Mouse (Mus musculus): ENCODE measurements at regions not wholly inside any gene's neighbourhood (a gene's known extent, or its start where the extent isn't known, plus 50 kb on each side); places are given as distances from the start of the nearest gene placed in this dataset.
"Not testable (repeated sequence)": the region's sequence is repeated elsewhere in the genome, so short reads cannot be mapped to it uniquely, and the experiment has no call there.

DNA sequence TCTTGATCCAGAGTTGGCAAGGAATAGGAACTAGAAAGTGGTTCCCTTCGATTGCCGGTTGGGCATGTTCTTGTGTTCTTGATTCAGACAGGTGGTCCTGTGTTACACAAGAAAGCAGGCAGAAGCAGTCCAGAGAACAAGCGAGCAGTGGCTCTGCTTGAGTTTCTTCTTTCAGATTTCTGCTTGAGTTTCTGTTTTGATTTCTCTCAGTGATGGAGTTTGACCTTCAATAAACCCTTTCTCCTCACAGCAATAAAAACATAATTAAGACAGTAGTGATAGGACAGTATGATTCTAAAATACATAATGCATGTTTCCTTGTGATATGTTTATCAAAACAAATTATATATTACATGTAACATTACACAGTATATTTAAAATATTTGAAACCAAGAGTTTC, 59.1 kb downstream of the Klf6 start:
- ChIA-PET POLR2A (no interaction called here), CTCF (no interaction called here)

DNA sequence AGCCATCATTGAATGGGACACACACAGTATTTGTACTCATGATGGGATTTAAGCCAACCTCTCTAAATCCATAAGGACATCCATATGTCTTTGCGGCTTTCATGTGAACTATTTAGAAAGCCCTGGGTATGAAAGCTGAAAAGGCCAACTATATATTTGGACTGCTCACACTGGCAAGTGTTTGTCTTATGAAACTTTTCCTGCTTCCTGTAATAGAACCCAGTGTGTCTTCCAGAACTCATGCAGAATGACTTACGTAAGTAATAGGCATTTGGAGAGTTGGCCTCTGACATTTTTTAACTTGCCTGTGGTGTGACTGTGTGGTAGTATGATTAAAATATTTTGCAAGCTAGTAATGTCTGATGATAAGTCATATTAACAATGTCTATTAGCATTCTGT, 70.2 kb downstream of the Klf6 start:
- ChIA-PET POLR2A (no interaction called here), CTCF (no interaction called here)

DNA sequence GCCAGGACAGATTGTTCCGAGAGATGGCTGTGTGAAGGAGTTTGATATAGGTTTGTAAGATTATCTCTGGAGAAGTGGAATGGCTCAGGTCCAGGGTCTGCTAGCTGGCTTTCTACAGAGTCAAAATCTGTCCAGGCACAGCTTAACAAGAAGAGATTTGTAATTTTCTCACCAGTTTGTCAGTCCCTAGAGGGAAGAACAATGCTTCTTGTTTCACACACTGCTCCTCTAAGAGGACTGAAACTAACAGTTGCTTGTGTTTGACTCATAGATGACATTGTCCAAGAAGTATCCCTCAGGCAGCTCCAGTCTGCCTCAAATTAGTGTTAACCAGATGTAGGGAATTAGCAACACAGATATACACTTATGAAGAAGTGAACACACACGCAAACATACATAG, 76.2 kb downstream of the Klf6 start:
- CTCF ChIA-PET = no interaction called here
- POLR2A ChIA-PET = interaction anchor here in 1 of 4 experiments (0.6 kb wide), 1 partner anchor 40 kb away, joined by 3 read pairs; no protein-coding TSS in a partner anchor

DNA sequence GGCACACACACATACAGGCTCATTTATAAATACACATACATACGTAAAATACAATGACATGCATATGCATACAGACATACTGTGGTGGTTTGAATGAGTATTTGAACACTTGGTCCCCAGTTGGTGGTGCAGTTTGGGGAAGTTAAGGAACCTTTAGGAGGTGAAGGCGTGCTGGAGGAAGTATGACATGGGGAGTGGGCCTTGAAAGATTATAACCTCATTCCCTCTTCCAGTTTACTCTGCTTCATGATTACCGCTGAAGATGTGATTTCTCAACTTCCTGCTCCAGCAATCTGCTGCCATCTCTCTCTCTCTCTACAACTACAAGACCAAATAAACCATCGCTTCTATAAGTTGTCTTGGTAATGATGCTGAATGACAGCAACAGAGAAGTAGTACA, 76.7 kb downstream of the Klf6 start:
- ChIA-PET CTCF (no interaction called here), POLR2A (no interaction called here)

DNA sequence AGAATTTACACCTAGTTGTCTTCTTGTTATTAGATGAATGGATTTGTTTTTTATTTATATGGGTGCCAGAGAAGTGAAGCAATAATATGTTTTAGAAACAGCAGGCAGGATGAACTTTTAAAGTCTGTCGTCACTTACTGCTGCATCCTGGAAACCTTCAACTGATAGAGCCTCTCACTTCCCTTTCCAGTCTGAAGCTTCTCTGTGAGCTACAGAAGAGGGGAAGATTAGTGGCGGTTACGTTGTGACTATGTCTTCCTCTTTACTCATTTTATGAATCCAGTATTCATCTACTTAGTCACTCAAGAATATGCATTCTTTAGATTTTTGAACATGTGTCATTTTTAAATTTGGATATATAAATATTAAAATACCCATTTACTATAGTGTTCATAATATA, 78.1 kb downstream of the Klf6 start:
- CTCF ChIA-PET = no interaction called here
- POLR2A ChIA-PET = no interaction called here

DNA sequence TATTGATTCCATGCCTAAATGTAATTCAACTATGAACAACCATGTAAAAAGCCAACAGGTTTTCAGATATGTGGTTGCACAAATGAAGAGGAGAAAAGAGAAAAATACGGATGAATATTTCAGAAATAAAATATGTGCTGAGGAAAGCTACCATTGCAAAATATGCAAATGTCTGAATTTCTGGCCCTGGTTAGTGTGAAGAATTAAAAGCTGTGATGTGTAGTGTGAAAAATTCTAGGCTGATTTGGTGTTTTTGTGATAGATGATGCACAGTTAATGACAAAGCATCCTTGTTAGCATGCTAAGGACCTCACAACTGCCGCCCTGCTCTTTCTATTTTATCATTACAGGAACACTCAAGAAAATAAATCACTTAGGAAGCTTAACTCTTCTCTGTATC, 91.6 kb downstream of the Klf6 start:
- POLR2A ChIA-PET = no interaction called here
- CTCF ChIA-PET = no interaction called here

DNA sequence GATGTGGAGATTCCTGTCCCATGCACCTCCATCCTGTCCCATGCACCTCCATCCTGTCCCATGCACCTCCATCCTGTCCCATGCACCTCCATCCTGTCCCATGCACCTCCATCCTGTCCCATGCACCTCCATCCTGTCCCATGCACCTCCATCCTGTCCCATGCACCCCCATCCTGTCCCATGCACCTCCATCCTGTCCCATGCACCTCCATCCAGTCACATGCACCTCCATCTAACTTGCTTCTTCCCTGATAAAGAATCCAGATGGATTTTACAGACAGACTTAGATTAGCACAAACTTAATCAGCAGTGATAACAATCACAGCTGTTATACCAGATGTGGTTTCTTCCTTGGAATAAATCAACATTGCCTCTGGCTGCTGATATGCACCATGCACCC, 93.8 kb downstream of the Klf6 start:
- POLR2A ChIA-PET, CTCF ChIA-PET: not testable (repeated sequence)

DNA sequence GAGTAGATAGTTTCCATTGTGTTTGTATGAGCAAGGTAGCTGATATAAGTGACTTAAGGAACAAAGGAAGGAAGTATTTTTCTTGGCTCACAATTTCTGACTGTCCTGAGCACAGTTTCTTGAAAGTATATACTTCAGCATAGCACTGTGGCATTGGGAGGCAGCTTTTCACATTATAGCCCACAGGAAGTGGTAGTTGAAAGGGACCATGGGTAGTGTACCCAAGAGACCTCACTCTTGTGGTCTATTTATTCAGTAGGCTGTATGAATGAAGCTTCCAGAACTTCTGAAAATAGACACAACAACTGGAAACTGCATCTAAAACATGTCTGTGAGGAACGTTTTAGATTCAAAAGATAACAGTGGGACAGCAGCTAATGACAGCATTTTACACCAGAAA, 94.9 kb downstream of the Klf6 start:
- POLR2A ChIA-PET = no interaction called here
- CTCF ChIA-PET = no interaction called here

DNA sequence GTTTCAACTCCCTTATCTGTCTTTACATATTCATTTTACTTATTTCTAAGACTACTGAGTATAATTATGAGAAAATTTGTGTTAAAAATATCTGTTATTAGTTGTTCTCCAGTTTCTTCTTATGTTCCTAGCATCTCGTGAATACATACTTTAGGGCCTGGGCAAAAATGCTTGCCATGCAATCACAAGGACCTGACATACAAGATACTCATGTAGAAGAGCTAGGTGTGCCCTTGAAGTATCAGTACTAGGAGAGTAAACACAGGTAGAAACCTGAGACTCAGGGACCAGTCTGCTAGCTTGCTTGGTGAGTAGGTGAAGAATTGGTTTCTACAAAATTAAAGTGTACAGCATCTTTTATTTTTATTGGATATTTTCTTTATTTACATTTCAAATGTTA, 101.7 kb downstream of the Klf6 start:
- POLR2A ChIA-PET = no interaction called here
- CTCF ChIA-PET = no interaction called here

DNA sequence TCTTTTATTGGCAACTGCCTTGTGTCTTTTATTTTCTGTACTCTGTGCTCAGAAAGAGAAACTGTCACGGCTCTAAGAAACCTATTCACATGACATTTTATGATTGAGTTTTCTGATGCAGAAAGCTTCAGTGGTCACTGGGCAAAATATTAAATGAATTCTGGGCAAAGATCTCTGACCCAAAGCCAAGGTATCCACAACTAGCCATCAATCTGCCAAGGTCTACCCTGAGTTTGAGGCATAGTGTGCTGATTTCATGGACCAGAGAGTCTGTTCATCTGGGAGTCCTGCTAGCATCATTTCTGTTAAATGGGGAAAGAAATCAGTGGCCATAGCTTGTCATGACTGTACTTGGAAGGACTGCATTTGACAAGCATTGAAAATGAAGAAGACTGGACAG, 103.3 kb downstream of the Klf6 start:
- CTCF ChIA-PET = no interaction called here

DNA sequence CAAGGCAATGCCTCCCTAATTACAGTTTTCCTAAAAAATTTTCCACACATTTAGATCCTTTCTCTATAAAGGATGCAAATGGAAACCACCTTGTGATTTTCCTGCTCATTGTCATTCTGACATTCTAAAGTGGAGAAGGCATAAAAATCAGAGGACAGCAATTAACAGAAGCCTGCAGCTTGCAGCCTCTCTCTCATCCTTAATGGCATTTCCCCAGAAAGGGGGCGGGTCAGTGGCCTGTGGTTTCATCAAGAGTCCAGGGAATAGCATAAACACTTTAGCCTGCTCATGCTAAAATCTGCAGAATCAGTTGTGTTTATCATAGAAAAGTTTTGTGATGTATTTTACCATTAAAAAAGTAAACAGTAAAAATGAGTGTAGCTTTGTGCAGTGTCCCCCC, 117.3 kb downstream of the Klf6 start:
- ChIA-PET CTCF (no interaction called here), POLR2A (no interaction called here)

More for the DNA sequence above, 103.3 kb downstream of the Klf6 start:
- POLR2A ChIA-PET = no interaction called here

DNA sequence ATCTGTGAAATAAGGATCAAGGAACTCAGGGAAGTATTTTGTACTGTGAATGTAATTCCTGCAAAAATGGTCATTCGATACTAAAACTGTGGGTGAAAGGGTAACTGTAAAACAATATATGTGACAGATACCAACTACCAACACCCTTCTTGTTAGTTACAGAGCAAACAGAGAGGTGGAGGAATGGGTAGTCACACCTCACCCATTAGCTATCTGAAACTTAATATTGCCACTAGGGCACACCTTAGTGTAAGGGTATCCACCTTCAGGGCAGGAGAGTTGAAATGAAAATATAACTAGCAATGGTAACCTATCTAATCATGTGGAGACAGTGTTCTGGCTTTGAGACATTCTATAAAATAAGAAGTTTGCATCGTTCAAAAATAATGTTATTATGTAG, 126.2 kb downstream of the Klf6 start:
- ChIA-PET CTCF (no interaction called here), POLR2A (no interaction called here)

DNA sequence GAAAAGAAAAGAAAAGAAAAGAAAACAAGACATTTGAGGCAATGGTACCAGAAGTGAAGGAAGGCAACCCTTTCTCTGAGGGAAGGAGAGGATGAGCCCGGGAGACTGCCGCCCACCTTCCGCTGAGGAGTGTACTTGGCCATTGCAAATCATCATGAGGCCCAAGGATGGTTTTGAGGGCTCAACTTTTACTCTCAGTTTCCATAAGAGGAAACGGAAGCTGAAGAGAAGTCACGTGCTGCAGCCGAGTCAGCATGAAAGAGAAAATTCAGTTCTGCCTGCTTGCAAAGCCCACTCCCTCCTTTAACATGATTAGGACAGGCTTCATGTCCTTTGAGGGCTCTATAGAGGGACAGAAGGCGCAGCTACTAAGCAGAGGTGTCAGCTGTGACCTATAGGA, 127.1 kb downstream of the Klf6 start:
- ChIA-PET POLR2A (interaction anchor here in 3 of 4 experiments (0.6 to 2.4 kb wide), 4 partner anchors 8 to 423 kb away, joined by 4 to 16 read pairs (median 4); partner anchors contain the start of gene Klf6 (in 1 of the 3)), CTCF (no interaction called here)

DNA sequence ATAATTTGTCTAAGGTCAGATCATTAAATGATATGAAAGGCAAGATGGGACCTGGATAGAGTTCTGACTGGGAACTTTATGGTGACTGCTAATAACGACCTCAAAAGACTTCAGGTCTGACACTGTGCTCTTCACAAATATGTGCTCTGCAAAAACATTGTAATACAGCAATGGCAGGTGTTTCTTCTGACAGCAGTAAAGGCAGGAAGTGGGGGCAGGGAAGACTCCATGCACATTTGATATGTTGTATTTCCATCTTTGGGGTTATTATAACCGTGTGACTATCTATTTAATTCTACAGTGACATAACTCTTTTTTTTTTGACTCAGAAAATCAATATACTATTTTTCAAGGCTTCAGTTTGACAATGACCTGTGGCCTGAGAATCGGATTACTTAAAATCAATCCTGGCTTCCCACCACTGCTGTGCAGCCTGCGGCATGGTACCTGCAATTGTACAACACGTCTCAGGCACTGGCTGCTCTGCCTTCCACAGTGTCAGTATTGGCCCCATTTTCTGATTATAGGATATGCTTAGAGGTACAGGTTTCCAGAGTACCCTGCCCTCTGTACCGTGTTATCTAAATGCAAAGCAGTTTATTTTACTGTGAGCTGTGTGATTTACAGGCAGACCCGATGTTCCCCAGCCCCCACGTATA, 139.4 kb downstream of the Klf6 start:
- CTCF ChIA-PET = no interaction called here

DNA sequence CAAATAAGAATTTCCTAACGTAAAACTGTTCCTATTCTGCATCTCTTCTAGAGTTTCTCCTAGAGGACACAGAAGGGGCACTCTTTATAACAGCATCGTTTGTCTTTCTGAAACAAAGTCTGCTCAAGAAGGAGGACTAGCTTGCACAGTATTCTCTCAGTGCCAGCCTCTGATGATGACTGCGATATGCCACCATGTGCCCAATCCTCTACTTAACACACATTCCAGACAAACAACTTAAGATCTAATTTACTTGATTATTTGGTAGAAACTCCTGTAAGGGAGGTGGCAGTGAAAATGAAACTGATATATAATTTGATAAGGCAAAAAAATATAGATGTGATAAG, 139.9 kb downstream of the Klf6 start:
- CTCF ChIA-PET = no interaction called here
- POLR2A ChIA-PET = no interaction called here

More for the DNA sequence above, 139.4 kb downstream of the Klf6 start:
- POLR2A ChIA-PET = no interaction called here

DNA sequence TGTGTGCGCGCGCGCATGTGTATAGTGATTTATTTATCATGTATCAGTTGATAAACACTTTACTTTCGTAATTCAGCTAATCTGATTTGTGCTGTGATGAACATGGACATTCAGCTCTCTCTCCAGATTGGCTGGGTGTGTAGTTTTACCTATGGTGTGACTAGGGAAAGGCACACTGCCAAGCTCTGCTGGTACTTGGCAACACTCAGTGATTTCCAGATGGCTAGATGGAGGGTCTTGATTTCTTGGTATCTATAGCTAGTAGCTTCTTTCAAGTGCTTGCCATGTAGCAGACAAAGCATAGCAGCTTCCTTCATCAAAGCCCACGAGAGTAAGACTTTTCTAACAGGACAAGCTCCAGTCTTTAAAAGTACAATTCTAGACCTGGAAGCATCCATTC, 144.6 kb downstream of the Klf6 start:
- CTCF ChIA-PET = no interaction called here
- POLR2A ChIA-PET = no interaction called here

DNA sequence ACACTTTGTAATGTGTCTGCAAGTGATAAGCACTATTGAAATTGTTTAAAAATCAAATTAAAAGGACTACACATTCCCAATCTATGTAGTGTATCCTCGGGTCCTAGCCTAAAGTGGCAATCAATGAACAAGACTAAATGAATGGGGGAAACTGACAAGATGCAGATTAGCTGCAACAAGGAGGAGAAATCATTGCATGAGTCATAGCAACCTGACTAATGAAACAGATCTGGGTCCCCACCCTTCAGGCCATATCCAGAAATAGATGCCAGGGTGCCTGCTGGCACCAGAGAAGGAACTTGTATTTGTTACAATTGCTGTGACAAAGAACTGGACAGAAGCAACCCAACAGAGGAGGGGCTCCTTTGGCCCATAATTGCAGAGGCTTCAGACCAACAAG, 148.4 kb downstream of the Klf6 start:
- CTCF ChIA-PET = no interaction called here
- POLR2A ChIA-PET = no interaction called here

DNA sequence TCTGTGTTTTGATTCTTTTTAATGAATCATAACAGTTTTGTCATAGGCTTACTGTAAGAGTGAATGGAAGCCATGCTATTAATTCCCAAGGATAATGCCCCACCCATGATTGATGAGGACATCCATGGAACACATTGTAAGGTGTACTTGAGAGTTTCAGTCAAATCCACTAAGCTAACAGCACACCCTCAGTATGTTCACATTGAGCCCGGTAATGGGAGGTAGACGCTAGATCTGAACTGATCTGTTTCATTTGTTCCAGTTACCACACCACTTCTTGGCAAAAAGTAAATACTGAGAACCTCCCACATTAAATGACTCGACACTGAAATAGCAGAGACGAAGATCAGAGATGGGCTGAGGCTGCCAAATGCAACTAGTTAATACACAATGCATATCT, 165.9 kb downstream of the Klf6 start:
- ChIA-PET CTCF (no interaction called here), POLR2A (no interaction called here)

DNA sequence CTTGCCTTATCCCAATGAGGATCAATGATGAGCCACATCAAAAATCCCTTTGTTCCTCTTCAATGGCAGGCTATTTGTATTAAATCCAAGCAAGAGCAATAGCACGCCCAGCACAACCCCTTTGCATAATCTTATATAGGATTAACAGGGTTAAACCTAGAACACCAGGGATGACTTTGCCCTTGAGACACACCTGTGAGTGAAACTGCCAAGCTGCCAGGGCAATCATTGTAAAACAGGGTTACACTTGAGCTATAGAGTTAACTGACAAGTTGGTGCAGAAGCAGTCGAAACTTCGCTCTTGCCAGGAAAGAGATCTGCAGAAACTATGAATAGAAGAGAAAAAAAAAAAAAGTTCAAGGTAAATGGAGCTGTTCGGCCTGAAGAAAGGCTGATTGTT, 167.6 kb downstream of the Klf6 start:
- ChIA-PET CTCF (no interaction called here), POLR2A (interaction anchor here in 1 of 4 experiments (0.6 kb wide), 1 partner anchor 194 kb away, joined by 5 read pairs; no protein-coding TSS in a partner anchor)

DNA sequence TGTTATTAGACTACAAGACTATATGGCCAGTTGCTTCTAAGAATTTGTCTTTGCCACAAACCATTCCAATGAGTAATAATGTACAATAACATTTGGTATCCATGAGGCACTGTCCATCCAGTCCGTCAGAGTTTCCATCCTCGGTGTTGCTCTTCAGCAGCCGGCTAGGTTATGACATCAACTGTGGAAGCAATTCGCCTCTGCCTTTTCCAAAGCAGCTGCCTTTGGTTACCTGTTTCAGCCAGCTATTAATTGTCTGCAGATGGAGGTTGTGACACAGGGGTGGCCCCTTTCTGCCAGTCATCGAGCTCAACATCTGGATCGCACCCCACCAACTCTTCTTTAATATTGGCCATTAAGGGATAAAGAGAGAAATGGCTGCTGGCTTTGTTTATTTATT, 168.2 kb downstream of the Klf6 start:
- POLR2A ChIA-PET = interaction anchor here in 1 of 4 experiments (0.6 kb wide), 1 partner anchor 195 kb away, joined by 5 read pairs; no protein-coding TSS in a partner anchor
- CTCF ChIA-PET = no interaction called here

DNA sequence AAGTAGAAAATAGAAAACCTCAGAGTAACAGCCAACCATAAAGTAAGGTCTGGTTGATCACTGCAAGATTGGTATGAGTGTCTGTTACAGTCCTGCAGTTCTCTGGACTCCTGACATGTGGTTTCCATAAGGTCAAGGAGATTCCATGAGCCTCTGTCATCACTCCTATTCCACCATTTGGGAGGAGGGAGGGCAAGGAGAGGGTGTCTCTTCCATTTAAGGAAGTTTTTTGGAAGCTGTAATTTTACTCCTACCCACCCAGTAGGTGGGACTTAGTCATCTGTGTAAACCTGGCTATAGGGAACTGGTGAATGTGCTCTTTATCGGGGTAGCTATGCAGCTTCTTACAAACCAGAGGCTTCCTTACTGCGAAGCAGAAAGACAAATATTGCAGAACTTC, 168.8 kb downstream of the Klf6 start:
- POLR2A ChIA-PET = no interaction called here
- CTCF ChIA-PET = no interaction called here

DNA sequence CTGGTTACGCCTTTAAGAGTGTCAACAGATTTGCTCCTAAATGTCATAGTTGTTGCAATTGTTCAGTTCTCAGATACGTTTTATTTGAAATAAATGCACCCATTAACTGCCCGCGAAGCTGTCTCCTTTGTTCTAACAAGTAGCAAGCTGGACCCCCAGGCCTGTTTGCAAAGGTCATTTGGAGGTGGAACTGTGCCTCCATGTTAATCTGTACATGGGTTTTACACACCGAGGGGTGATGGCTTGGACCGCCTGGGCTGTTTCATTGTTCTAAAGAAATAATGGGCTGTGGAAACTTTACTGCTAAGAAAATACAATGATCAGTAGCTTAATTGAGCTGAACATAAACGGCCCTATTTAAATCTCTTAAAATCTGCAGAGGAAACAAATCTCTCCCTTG, 178.8 kb downstream of the Klf6 start:
- ChIA-PET POLR2A (interaction anchor here in 2 of 4 experiments (1.1 to 1.7 kb wide), 3 partner anchors 19 to 179 kb away, joined by 3 to 5 read pairs (median 5); partner anchors contain the start of gene Klf6 (in 2 of the 2)), CTCF (no interaction called here)

Measured in embryonic stem cell, embryonic (primary cell).